In the genomic region with DNA sequence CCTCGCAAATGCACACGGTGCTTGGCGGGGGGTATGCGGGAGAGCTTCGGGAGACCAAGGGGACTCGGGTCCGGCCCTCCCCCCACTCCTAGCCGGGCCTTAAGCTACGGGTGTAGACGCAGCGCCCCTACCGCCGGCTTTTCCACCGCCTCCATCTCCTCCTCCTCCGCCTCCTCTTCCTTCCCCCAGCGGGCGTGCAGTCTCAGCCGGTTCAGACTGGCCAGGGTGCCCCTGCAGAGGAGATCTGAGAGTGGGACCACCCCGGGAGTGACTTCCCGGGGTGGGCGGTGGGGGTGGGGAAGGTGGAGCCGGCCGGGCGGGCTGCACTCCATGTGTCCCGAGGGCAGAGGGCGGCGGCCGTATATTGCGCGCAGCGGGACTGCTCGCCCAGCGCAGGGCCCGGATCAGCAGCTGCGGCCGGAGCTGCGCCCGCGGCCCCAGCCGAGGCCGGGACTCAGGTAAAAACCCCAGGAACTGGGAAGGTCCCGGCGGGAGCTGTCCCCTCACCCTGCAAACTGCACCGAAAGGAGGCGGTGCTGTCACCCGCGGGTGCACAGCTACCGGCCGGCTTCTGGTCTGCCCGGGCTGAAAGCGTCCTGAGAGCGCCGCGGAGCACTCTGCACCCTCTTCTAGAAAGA, we compare ENCODE assay signal across 8 mouse cellular contexts. TPM values are rescaled to one million over a fixed set of nuclear protein-coding genes. Genes with fewer than 3 reads are reported as not detected.
DNase-seq lines count a peak whose midpoint lies in the region; ATAC-seq lines count a peak whose summit lies in the region.

TSS of gene Slc16a9 (plus strand) at position 180 of the 638 bp plus-strand sequence.

- H3K4me1 ChIP-seq in hindbrain, embryonic 11.5 days (replicated peaks; ENCODE audit: control insufficient read depth, insufficient read depth, low read length): peaks cover 5% of the 10 kb centered on the region; the same call in 1 of the 2 replicates

- WGBS in hindbrain, embryonic 11.5 days: under 1% methylated on average over 51 of the region's 54 CpGs

- H3K9me3 ChIP-seq in hindbrain, embryonic 11.5 days (ENCODE audit: control insufficient read depth, low read length): no peaks in the 10 kb centered on the region

- peak within 1 kb of the TSS; percentile 62 for H3K4me3 ChIP-seq in hindbrain, embryonic 11.5 days (ENCODE audit: low read depth, low read length)

- H3K9ac ChIP-seq in hindbrain, embryonic 11.5 days (ENCODE audit: low read depth, low read length): peak within 1 kb of the TSS; percentile 68

- H3K27ac ChIP-seq in hindbrain, embryonic 11.5 days (ENCODE audit: low read depth, low read length): no peak within 1 kb of the TSS

- H3K36me3 ChIP-seq in hindbrain, embryonic 11.5 days (ENCODE audit: control insufficient read depth, insufficient read depth, low read length): no peaks in the 10 kb centered on the region

- peak; percentile 91 for ATAC-seq in hindbrain, embryonic 11.5 days (ENCODE audit: low FRiP score)
- no peak for ATAC-seq in erythroid progenitor cell, adult 5-6 weeks (replicated peaks; ENCODE audit: low FRiP score, poor library complexity, severe bottlenecking)

- H3K27me3 ChIP-seq in hindbrain, embryonic 11.5 days (ENCODE audit: control insufficient read depth, insufficient read depth, low read length): peaks cover 16% of the 10 kb centered on the region

- peak within 1 kb of the TSS; percentile 98 for H3K4me2 ChIP-seq in hindbrain, embryonic 11.5 days (replicated peaks; ENCODE audit: low read depth, low read length)

- DNase-seq in adrenal gland, adult 2 months: peak; percentile 79
- peak; percentile 57 for DNase-seq in cerebellum, adult 9-10 months
- peak; percentile 52 for DNase-seq in forelimb bud, embryonic 11.5 days (ENCODE audit: low read depth, low spot score)
- peak; percentile 82 for DNase-seq in hindbrain, embryonic 11.5 days (ENCODE audit: low spot score)
- DNase-seq in layer of hippocampus, postnatal 36 days: peak; percentile 8 to 35
- peak; percentile 80 to 89 for DNase-seq in lung, postnatal 4 days
- peak; percentile 37 for DNase-seq in retina, postnatal 7 days (ENCODE audit: low read depth, low spot score)

RNA-seq across cellular contexts. Expression of gene Slc16a9, which starts in this region (rescaled TPM):
- 1 to 10 TPM; 6.4 to 8.8 TPM for total RNA-seq in adrenal gland, adult 2 months (2021)
- polyA plus RNA-seq in adrenal gland, adult 2 months (2012; rRNA removed): 2.4 TPM in 2 replicates
- polyA plus RNA-seq in hindbrain, embryonic 11.5 days (2014; fragmentation: Nextera tagmentation; extraction: Ambion mirVana): 0.32 and 0.36 TPM in 2 replicates
- 1 to 10 TPM; 1.2 to 2.0 TPM for total RNA-seq in layer of hippocampus, postnatal 36 days (2021)
- total RNA-seq in erythroid progenitor cell, adult 5-6 weeks (2015; ENCODE audit: low replicate concordance): 0.36 and 0.42 TPM in 2 replicates
- 0.39 and 4.5 TPM in 2 replicates for total RNA-seq in erythroid progenitor cell, adult 5-6 weeks (2017; ENCODE audit: low replicate concordance)

Comparison
In these comparisons a context has a peak if more than half of its experiments do, and no peak if none do; other contexts are left out.
1. Peak in DNase-seq, ATAC-seq, H3K4me3 ChIP-seq, H3K9ac ChIP-seq and H3K4me2 ChIP-seq in hindbrain, embryonic 11.5 days; RNA of the gene not detected or under 1 TPM.
2. DNase-seq: peak in every context shown above with its lines; median percentile 84 in lung, postnatal 4 days; 82 in hindbrain, embryonic 11.5 days; 79 in adrenal gland, adult 2 months; 57 in cerebellum, adult 9-10 months; 52 in forelimb bud, embryonic 11.5 days; 37 in retina, postnatal 7 days; 22 in layer of hippocampus, postnatal 36 days.